Mouse (Mus musculus) lung, adult 18-20 months (tissue): Measurements from ENCODE around the gene Cnn1.

ENCODE experiments used
- DNase-seq, 2 experiments: peaks; one replicate each; pipeline ENCODE4 v3.0.0; 2022; ENCODE audit warnings: mixed read lengths in 2 of 2

The Cnn1 gene

DNA sequence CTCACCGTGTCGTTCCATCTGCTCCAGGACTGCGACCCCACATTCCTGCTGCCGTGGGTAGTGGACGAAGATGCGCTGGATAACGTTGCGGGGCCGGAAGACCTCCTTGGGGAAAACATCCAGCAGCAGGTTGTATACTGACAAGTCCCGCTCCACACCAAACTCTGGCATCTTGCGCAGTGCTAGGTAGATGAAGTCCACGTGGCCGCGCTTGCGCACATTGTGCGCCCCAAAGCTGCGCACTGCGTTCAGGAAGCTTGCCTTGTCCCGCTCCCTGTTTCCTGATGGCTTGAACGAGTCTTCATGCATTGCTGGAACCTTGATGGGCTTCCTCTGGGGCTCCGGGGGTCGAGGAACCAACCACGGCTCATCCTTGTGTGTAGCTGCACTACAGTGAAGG, 22.8 kb upstream of the Cnn1 start:
- DNase-seq = no peak

DNA sequence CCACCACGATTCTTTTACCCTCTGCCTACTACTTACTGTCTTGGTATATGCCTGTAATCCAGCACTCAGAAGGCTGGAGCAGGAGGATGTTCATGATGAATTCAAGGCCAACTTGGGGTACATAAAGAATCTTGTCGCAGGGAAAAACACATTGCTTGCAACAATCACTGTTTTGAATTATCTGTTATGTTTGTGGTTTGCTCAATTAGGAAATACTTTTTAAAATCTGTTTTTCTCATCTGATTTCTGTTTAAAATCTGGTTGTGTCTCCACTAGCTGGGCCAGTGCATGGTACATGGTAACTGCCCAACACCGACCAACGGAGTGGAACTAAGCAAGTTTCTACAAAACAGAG, 14.4 kb upstream of the Cnn1 start:
- DNase-seq = no peak

DNA sequence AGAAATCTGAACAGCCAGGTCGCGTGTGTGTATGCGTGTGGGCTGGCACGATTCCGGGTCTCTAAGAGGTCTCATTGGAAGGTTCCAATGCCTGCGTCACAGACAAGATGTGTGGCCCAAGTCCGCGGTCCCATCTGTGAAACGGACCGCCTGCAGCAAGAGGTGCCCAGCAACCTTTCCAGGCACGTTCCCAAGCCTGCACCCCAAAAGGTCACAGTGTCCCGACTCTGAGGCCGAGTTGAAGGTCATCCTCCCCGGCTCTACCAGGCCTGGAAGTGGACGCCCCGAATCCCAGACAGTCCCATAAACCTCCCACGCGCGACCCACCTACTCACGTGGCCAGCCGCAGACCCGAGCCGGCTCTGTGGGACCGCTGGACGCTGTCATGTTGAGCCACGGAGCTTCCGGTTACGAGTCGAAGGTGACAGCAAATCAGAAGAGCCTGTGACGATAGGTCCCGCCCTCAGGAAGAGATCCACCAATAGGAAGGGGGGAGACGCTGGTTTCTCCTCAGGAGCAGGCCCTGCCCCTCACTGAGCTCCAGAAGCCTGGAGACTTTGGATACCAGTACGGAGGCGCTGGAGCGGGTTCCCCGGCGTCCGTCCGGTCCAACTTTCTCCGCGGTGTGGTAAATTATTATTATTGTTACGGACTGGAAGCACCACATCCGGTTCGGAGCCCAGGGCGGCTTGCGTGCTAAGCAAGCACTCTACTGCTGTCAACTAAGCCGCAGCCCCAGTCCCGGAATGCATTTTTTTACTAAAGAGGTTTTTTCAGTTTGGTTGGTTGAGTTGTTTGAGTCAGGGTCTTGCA, 13.8 kb upstream of the Cnn1 start, which contains the start of gene Ecsit:
Gene Ecsit (minus strand): TSS at position 417 of the 813 bp plus-strand sequence.
- DNase-seq = peak; percentile 96

DNA sequence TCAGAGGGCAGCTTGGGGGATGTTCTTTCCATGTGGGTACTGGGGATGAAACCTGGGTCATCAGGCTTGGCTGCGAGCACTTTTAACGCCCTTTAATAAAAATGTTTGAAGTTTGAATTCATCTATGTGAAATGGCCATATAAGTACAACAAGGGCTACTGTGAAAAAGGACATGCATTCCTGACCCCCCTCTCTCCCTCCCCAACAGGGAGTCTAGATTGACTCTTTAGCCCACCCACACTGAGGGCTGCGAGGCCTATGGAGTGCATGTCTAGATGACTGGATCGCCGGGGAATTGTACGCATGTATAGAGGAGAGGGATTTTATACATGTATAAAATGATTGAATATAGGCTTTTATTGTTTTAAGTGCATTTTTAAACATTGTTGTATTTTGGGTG, 13.0 kb upstream of the Cnn1 start:
- DNase-seq = no peak

DNA sequence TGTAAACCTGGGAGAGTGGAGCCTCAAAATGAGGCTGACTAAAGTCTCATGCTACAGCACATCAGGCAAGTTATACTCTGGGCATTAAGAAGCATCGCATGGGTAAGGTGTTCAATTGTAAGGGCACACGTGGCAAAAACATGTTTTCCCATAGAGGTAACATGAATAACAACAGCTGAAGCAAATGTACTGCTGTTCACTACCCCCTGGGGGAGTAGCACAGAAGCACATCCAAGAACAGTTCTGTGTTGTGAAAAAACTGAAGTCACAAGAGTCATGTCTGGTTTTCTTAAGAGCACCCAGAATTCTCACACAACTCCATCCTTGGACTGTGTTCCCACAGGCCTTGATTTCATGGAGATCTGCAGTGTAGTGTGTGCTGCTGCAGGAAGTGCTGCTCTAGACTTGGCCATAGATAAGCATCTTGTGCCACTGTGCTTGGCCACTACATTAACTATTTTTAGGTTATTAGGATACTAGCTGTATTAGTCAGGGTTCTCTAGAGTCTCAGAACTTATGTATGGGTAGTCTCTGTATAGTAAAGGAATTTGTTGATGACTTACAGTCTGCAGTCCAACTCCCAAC, 11.9 kb upstream of the Cnn1 start:
- DNase-seq = no peak

DNA sequence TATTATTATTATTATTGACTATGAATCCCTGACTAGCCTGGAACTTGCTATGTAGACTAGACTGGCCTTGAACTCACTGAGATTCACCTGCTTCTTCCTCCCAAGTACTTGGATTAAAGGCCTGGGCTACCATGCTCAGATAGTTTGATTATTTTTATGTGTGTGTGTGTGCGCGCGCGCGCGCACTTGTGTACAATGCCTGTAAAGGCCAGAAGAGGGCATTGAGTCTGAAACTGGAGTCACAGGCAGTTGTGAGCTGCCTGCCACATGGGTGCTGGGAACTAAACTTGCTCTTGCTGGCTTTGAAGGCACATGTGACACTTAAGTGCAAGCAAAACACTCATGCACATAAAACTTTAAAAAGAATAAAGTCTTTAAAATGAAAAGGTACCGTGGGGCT, 9.7 kb upstream of the Cnn1 start:
- no peak for DNase-seq

DNA sequence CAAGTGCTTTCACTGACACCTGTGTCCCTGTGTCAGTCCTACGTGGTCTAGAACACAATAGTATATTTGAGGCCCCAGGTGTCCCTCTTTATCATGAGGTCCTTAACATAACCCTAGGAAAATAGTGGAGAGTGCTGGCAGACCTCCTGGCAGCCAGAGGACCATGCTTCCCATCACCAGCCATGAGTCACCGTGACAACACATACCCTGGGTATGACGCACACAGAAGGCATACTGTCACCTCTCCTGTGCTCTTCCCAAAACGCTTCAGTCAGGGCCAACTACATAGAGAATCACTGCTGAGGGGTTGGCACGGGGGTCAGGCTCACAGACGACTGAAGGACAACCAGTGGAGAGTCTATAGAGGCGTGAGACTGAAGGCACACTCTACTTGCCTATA, 9.0 kb upstream of the Cnn1 start:
- no peak for DNase-seq

DNA sequence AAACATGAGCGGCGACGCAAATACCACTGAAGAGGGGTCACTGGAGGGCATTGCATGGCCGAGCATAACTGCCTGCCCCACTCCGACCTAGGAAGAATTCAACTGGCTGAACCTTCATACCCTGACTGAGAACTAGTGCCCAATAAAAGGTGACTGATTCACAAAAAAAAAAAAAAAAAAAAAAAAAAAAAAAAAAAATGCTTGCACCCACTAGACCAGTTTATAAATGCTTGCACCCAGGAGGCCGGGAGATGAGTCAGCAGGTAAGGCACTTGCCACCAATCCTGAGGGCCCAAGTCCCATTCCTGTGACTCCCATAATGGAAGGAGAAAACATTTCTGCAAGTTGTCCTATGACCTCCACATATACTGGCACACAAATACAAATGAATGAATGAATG, 6.3 kb upstream of the Cnn1 start:
- DNase-seq = no peak

DNA sequence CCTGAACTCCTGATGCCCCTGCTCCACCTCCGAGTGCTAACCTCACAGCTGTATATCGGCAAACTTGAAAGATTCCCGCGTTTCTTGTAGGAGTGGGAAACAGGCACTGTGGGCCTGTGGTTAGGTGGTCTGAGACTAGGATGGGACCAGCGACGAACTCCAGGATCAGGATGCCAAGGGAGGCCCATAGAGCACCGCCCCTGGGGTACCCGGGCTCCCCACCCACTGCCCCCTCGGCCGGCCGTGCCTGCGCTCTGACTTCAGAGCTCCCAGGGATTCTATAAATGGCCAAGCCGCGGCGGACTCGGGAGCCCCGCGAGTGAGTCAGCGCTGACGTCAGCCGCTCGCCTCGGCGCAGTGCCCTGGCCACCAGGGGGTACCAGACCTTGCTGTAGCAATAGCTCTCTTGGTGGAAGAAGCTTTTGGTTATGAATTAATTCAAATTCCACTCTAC, 3.1 kb upstream of the Cnn1 start:
- peak; percentile 85 to 89 for DNase-seq

DNA sequence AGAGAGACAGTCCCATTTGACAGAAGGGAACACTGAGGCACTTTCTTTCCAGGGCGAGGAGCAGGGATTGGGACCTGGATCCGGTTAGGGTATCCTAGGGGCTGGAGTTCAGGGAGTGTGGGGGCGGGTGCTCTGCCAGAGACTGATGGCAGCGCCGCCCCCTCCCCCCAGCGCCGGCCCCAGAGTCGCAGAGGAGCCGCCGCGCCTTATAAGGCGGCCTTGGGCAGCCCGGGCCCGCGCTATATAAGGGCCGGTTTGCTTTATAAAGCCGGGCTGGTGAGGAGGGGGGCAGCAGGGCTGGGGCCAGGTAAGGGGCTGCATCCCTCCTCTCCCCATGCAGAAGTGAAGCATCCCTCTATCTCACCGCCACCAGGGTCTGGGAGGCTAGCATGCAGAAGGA, 906 bp downstream of the Cnn1 start:
- DNase-seq = no peak

DNA sequence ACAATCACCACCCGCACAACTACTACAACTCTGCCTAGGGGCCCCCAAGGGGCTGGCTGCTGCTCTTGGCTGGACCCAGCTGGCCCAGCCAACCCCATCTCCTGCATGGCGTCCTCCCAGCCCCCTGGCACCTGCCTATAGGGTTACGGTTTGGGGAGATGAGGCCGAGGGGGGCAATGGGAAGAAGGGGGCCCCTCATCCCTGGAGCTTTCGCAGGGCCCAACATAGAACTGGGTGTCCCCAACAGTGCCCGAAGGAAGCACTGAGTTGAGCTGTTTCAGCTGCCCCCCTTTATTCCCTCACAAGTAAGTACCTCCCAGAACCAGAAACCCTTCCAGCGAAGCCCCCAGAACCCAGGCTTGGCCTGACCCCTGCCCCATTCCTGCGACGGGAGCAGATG, 9.2 kb downstream of the Cnn1 start:
- DNase-seq = no peak

DNA sequence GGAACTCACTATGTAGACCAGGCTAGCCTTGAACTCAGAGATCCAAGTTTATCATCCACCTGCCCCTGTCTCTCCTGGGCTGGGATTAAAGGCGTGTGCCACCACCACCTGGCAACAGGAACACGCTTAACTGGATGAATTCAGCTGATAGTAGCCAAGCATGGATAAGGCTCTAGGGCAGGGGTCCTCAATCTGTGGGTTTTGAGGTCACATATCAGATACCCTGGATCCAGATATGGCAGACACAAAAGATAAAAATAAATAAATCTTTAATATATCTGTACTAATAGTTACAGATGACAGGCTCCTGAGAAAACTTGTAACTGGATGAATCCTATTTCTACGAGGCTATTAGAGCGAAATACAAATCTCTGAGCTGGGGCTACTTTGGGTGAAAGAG, 16.6 kb downstream of the Cnn1 start:
- DNase-seq = no peak

DNA sequence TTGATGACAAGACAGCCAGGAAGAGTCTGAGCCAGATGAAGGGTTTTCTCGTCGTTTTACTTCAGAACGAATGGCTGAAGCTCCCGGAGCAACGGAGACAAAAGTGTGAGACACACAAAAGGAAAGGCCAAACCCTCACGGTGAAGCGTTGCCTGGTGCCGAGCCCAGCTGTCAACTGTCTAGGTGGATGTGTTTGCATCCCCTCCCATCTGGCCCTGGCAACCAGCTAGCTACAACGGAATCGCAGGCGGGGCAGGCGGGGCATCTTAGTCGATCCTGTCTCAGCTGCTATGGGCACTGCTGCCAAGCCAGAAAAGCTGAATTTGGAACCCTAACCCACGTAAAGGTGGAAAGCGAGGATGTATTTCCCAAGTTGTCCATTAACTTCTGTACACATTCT, 17.1 kb downstream of the Cnn1 start:
- DNase-seq = peak; percentile 37 to 54

DNA sequence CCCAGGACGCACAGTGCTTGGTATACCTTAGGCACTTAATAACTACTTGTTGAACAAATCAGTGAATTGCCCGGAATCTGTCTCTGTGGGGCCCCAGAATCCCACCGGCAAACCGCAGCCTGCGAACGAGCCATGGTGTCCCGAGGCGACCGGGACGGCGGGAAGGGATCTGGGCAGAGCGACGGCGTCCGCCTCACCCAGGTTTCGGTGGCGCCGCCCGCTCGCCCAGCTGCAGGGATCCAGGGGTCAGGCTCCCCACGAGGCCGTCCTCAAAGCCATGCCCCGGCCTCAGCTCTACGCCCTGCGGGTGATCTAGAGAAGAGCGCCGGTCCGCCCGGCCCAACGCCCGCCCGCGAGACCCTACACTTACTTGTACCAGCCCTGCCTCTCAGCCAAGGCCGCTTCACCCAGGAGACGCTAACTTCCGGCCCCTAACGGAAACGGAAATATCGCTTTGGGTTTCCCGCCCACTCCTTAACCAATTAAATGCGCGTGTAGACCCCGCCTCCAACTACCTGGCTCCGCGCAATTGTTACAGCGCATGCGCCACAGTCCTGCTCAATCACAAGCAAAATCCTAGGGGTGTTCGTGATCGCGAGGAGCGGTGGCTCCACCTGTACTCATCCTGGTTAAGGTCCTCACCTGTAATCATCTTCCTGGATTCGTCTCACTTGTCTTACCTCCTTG, 17.9 kb downstream of the Cnn1 start, which contains the start of gene Elof1:
Gene Elof1 (minus strand): TSS at position 433 of the 687 bp plus-strand sequence.
- peak; percentile 95 to 97 for DNase-seq

DNA sequence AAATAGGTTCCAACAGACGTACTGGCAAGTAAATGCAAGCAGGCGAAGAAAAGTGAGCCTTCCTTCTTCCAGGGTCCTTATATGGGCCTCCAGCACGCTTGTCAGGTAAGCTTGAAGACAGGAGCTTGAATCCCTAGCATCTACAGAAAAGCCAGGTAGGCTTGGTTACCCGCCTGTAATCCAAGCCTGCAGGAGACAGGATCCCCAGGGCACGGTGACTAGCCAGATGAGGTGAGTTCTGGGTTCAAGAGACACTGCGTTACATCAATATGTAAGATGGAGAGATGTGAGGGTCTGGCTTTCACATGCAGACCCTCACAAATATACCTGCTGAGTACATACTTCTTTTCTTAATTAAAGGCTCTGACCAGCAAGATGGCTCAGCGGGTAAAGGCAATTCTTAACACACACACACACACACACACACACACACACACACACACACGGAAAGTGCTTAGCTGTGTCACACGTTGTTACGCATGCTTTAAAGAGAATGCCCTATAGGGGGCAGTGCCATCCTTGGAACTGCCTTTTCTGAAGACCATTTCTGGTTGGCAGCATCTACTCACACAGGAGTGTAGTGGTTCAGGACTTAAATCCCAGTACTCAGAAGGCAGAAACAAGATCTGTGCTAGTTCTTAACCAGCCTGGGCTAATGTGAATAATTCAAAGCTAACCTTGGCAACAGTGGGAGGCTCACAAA, 18.9 kb downstream of the Cnn1 start:
- peak; percentile 50 to 67 for DNase-seq

DNA sequence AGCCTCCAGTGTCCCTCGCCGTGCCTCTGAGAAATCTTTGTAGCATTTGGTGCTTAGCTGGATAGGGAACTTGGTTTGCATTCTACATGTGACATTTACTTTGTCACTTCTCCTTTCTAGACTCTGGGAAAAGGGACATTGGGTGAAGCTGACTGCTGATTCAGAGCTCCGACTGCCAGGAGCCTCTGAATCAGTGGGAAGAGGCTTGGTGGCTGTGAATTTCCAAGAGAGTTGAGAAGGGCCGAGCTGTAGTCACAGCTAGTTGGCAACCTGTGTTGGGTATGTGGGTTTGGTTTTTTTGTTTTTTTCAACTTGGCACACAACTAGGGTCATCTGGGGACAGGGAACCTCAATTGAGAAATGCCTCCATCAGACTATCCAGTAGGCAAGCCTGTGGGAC, 20.5 kb downstream of the Cnn1 start:
- DNase-seq = no peak

DNA sequence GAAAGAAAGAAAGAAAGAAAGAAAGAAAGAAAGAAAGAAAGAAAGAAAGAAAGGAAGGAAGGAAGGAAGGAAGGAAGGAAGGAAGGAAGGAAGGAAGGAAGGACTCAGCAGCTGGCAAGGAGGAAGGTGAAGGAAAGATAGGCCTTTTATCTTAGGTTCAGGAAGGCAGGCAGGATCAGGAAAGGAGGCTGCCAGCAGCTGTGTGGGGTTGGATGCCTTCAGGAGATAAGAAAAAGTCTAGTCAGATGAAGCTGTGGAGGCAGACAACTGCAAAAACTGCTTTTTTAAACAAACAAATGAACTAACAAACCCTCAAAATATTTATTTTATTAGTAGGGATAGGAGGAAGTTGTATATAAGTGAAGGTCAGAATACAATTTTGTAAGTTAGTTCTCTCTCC, 22.5 kb downstream of the Cnn1 start:
- DNase-seq = no peak

DNA sequence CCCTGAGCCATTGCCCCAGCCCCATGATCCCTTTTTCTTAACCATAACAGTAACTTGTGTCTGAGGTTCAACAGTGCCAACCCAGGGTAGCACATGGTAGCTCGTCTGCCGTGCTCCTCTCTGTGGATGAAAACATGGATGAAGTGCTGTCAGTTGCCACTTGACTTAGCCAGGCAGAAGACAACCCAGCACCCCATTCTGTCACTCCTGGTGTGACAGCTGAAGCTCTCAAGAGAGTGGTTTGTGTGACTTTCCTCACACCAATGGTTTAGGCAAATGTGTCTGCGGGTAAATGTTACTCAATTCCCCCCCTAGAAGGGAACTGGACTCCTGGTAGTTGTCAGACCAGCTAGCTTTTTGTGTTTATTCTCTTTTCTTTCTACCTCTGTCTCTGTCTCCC, 23.0 kb downstream of the Cnn1 start:
- DNase-seq = no peak

DNA sequence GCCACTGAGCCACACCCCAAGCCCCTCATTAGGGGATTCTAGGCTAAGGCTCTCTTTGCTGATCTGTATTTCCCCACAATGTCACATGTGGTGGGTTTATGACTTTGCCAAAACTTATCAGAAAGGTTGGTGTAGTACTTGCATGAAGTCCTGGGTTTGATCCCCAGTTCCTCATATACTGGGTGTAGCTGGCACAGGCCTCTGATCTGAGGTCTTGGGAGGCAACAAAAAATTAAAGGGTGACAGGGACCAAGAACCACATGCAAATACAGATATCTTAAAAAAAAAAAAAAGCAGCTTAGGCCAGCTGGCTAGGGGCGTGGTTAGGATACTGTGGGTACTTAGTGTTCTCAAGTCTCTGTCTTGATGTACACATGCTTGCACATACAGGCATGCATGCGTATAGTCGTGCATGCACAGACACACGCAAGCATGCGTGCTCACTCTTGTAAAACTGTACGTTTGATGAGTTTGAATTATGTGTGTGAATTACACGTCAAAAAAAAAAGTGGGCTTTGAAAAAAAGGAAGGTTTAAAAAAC, 24.1 kb downstream of the Cnn1 start:
- no peak for DNase-seq

DNA sequence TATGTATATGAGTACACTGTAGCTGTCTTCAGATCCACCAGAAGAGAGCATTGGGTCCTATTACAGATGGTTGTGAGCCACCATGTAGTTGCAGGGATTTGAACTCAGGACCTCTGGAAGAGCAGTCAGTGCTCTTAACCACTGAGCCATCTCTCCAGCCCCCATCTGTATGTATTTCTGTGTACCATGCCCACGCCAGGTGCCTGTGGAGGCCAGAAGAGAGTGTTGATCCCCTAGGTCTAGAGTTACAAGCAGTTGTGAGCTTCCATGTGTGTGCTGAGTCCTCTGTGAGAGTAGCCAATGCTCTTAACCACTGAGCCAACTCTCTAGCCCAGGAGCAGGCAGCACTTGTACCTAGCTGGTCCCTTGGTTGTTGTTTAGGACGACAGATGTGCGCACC, 25.2 kb downstream of the Cnn1 start:
- no peak for DNase-seq

DNA sequence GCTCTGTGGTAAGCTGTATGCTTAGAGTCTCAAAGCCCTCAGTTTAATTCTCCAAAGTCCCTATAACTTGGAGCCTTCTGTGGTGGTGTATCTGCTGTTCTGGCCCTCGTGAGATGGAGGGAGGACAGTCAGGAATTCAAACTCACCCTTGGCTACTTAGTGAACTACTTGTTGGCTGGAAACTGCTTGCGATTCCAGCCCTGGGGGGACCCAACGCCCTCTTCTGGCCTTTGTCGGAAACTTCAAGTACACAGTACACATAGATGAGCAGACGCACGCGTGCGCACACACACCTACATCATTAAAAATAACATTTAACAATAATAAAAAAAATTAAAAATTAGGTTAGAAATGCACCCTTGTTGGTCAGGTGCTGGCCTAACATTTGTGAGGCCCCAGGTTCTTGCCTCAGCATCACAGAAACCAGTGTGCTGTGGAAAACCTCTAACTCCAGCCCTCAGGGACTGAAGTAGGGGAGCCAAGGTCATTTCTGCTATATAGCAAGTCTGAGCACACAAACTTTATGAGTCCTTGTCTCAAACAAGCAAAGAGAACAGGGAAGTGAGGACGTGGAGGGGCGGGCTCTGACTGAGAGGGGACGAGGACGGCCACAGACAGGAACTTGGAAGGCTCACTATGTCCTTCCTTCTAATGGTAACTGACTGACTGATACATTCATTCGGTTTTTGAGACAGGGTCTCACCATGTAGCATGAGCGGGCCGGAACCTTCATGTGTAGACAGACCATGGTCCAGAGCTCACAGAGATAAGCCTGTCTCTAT, 26.4 kb downstream of the Cnn1 start:
- DNase-seq = peak; percentile 48 to 55
